Mouse (Mus musculus) ES-E14 (cell line): Measurements from ENCODE around the gene Flrt2. TPM values are rescaled to one million over a fixed set of nuclear protein-coding genes. Genes with fewer than 3 reads are reported as not detected.

ENCODE experiments used
- DNase-seq: peaks from one replicate; pipeline ENCODE4 v3.0.0-alpha.2; 2013; ENCODE audit warnings: low read depth, low spot score
- H3K27ac ChIP-seq: 2 replicates; pipeline ENCODE4 v1.5.1; 2012; ENCODE audit warnings: low read depth, mild to moderate bottlenecking, low read length, moderate library complexity, mixed read lengths; ENCODE audit not compliant: poor library complexity, insufficient read depth, severe bottlenecking
- H3K36me3 ChIP-seq: 2 replicates; pipeline ENCODE4 v1.6.1; 2012; ENCODE audit warnings: mild to moderate bottlenecking, low read length, moderate library complexity, mixed read lengths; ENCODE audit not compliant: control insufficient read depth, poor library complexity, insufficient read depth, severe bottlenecking
- H3K4me1 ChIP-seq, 2 experiments: fragments of 150-350 bp in 1 of 2; sonication (generic) in 1 of 2; 2 replicates each; pipeline ENCODE4 v1.6.1; 2012; ENCODE audit warnings: low read length in 2 of 2, mild to moderate bottlenecking in 1 of 2, mixed read lengths in 1 of 2; ENCODE audit not compliant: control insufficient read depth in 2 of 2, insufficient read depth in 2 of 2, poor library complexity in 1 of 2
- H3K4me3 ChIP-seq, 2 experiments: fragments of 150-350 bp in 1 of 2; sonication (generic) in 1 of 2; 2 replicates each; pipeline ENCODE4 v1.5.1; 2012; ENCODE audit warnings: low read length in 2 of 2, low read depth in 1 of 2, mild to moderate bottlenecking in 1 of 2, mixed read lengths in 1 of 2; ENCODE audit not compliant: insufficient read depth in 1 of 2, poor library complexity in 1 of 2, severe bottlenecking in 1 of 2
- H3K9ac ChIP-seq: 2 replicates; pipeline ENCODE4 v1.6.1; 2012; ENCODE audit warnings: low read depth, mild to moderate bottlenecking, low read length, mixed read lengths; ENCODE audit not compliant: poor library complexity, insufficient read depth, severe bottlenecking
- H3K9me3 ChIP-seq: fragments of 150-350 bp; sonication (generic); 2 replicates; pipeline ENCODE4 v1.6.1; 2012; ENCODE audit warnings: low read depth, mild to moderate bottlenecking, low read length; ENCODE audit not compliant: control insufficient read depth, insufficient read depth
- CHD2 ChIP-seq: IDR thresholded peaks from 2 replicates; pipeline ENCODE4 v1.6.1; 2014; ENCODE audit warnings: mild to moderate bottlenecking, low read depth, low read length, inconsistent platforms
- HCFC1 ChIP-seq: IDR thresholded peaks from 2 replicates; pipeline ENCODE4 v1.6.1; 2012; ENCODE audit warnings: low read length, inconsistent platforms, borderline replicate concordance; ENCODE audit not compliant: insufficient read depth
- MAFK ChIP-seq: IDR thresholded peaks from 2 replicates; pipeline ENCODE4 v1.6.1; 2014; ENCODE audit warnings: mild to moderate bottlenecking, low read depth, low read length, inconsistent platforms; ENCODE audit not compliant: insufficient read depth
- ZC3H11A ChIP-seq: IDR thresholded peaks from 2 replicates; pipeline ENCODE4 v1.6.1; 2012; ENCODE audit warnings: low read depth, mild to moderate bottlenecking, inconsistent platforms, low read length, borderline replicate concordance
- ZNF384 ChIP-seq: IDR thresholded peaks from 2 replicates; pipeline ENCODE4 v1.6.1; 2012; ENCODE audit warnings: low read depth, low read length, inconsistent platforms
- in situ Hi-C, 2 experiments: fragments of 600-800 bp; cut with MboI; formaldehyde crosslinking; loops; one replicate each; pipeline ENCODE4 v1.15.1; 2025; ENCODE audit warnings: low sequenced_read_pairs in 2 of 2, inconsistent platforms in 1 of 2; ENCODE audit not compliant: unreplicated experiment in 2 of 2
- total RNA-seq: library from RNA; depleted of rRNA; stranded (reverse); fragments of 300-350 nt; gene quantifications from 2 replicates; pipeline ENCODE4 v1.2.3, GENCODE M21; 2012

The Flrt2 gene
- total RNA-seq, 1 experiment, result 10.3 TPM

DNA sequence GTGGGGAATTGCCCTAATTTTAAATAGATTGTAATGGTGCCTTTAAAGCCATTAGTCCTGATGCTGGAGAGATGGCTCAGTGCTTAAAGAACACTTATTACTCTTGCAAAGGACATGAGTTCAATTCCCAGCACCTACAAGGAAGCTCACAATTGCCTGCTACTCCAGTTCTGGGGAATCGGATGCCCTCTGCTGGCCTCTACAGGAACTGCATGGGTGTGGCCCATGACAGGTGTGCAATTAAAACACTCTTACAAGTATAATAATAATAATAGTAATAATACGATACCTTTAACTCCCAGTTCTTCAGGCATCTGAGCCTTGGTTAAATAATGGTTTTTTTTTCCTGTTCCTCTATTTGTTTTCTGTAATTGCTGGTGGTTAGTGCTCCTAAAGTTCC, 31.2 kb downstream of the Flrt2 start:
- no peak overlapping the region for H3K4me3 ChIP-seq
- H3K9me3 ChIP-seq, result no peaks in the 10 kb centered on the region
- peak; percentile 31 for DNase-seq
- H3K4me1 ChIP-seq, result no peaks in the 10 kb centered on the region
- no peaks in the 10 kb centered on the region for H3K36me3 ChIP-seq
- in situ Hi-C loops, result no loop called here
- TF ChIP-seq CHD2, result no peak
- TF ChIP-seq HCFC1, result no peak
- TF ChIP-seq ZC3H11A, result 0 out of 2 replicates have a peak, but pooled peaks have one; percentile 15
- H3K27ac ChIP-seq, result no peak overlapping the region
- no peak overlapping the region for H3K9ac ChIP-seq

DNA sequence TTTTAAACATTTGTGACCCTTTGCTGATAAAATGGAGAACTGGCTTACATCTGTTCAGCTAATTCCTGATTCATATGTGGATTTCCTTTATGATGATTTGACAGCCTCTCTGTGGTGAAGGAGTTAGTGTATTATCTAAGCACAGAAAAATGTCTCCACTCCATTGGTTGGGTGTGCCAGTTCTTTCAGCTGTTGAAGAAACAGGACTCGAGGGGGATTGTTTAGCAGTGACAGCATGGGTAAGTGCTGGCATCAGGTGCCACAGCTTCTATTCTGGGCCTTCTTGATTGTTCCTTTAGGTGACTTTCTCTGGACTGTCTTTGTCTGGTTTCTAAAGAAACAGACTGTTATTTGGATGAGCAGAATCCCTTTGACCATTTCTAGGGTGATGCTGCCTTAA, 42.0 kb downstream of the Flrt2 start:
- in situ Hi-C loops, result no loop called here
- no peak for TF ChIP-seq ZC3H11A
- no peak for TF ChIP-seq ZNF384
- no peak for TF ChIP-seq CHD2
- TF ChIP-seq HCFC1, result no peak
- no peak for TF ChIP-seq MAFK
- DNase-seq, result no peak

DNA sequence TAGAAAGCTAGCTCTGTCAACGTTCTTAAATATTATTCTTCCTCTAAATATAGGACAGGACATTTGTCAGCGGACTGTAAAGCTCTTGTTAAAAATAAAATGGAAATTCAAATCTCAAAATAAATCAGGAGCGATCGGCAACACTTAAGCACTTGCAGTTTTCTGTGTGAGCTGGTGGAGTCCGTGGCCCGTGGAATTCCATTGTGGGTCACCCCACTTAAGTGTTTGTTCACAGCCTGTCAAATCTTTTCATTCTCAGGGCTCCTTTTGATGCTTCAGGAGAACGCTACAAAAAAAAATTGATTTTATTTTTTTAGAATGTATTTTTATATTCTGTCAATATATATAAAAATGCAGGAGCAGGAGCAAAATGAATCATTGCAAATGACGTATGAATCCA, 45.5 kb downstream of the Flrt2 start:
- Histone ChIP-seq H3K36me3 (no peaks in the 10 kb centered on the region), H3K9me3 (no peaks in the 10 kb centered on the region), H3K9ac (no peak overlapping the region), H3K27ac (no peak overlapping the region), H3K4me3 (no peak overlapping the region), H3K4me1 (no peaks in the 10 kb centered on the region)
- TF ChIP-seq CHD2, result no peak
- TF ChIP-seq ZNF384, result no peak
- TF ChIP-seq HCFC1, result no peak
- no peak for TF ChIP-seq ZC3H11A
- no peak for TF ChIP-seq MAFK
- in situ Hi-C loops, result no loop called here
- no peak for DNase-seq

More for the DNA sequence above, 42.0 kb downstream of the Flrt2 start:
- Histone ChIP-seq H3K9me3 (no peaks in the 10 kb centered on the region), H3K9ac (no peak overlapping the region), H3K36me3 (no peaks in the 10 kb centered on the region), H3K4me1 (no peaks in the 10 kb centered on the region), H3K4me3 (no peak overlapping the region), H3K27ac (no peak overlapping the region)

DNA sequence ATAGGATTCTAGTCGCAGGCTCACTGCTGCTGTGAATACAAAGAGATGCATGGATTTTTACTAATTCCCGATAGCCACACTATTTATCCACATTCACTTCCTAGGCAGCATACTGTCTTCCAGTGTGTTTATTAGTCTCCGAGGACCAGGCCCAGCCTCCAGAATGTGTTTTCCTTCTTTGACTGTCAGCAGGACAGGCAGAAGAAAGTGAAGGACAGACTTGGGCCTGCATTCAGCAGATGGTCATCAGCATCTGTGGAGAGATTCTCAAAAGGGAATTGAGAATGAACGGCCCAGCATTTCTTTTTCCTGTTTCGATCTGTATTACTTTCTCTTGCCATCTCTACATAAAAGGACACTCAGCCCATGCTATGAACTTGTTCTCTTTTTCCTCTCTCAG, 46.0 kb downstream of the Flrt2 start:
- H3K36me3 ChIP-seq, result no peaks in the 10 kb centered on the region
- H3K4me3 ChIP-seq, result no peak overlapping the region
- H3K9me3 ChIP-seq, result no peaks in the 10 kb centered on the region
- H3K9ac ChIP-seq, result no peak overlapping the region
- no peaks in the 10 kb centered on the region for H3K4me1 ChIP-seq
- no peak for DNase-seq
- no peak overlapping the region for H3K27ac ChIP-seq
- in situ Hi-C loops, result no loop called here
- TF ChIP-seq ZC3H11A (no peak), MAFK (no peak), CHD2 (no peak), ZNF384 (no peak), HCFC1 (no peak)

DNA sequence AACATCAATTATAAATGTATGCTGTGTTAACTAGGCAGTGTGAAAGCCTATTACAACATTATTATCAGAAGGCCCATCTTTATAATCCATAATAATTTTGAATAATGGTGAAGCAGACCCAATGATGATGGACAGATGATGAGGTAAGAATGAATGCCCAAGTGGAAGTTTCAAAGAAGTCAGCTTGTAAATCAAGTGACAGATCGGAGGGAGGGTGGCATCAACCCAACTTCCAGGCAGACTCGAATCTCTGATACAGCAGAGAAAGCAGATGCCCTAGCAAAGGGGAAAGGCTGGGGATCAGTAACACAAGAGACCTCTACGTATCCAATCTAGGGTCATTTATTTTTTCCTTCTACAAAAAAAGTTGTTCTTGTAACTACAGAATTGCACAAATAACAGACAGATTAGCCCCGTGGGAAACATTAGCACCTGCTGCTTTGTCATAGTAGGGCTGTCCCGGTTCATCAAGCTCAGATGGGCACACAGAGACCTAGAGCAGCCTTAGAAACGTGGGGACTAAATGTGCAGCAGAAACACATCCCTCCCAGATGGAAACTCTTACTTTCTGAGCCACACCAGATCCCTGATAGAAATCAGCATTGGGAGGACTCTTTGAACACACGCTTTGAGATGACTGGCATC, 46.6 kb downstream of the Flrt2 start:
- Histone ChIP-seq H3K27ac (no peak overlapping the region), H3K4me1 (no peaks in the 10 kb centered on the region), H3K9ac (no peak overlapping the region), H3K9me3 (no peaks in the 10 kb centered on the region), H3K4me3 (no peak overlapping the region), H3K36me3 (no peaks in the 10 kb centered on the region)
- no peak for DNase-seq
- TF ChIP-seq ZNF384 (no peak), MAFK (no peak), HCFC1 (no peak), ZC3H11A (no peak), CHD2 (no peak)
- in situ Hi-C loops, result no loop called here
